Mouse (Mus musculus) 3134 (cell line): ENCODE data around the gene Gm8113.
"Not testable (repeated sequence)": the region's sequence is repeated elsewhere in the genome, so short reads cannot be mapped to it uniquely, and the experiment has no call there.

Source experiments
- DNase-seq: peaks from one replicate; pipeline ENCODE4 v3.0.0-alpha.2; 2011; ENCODE audit warnings: low spot score; ENCODE audit not compliant: insufficient read length; ENCODE audit errors: extremely low read depth

Gene Gm8113

GRCm38 (mm10) chr14:43924688-43925403 lies at the start of gene Gm8113:
Gm8113 (plus strand) TSS chr14:43925390.
- DNase-seq: peak; percentile 11

DNA sequence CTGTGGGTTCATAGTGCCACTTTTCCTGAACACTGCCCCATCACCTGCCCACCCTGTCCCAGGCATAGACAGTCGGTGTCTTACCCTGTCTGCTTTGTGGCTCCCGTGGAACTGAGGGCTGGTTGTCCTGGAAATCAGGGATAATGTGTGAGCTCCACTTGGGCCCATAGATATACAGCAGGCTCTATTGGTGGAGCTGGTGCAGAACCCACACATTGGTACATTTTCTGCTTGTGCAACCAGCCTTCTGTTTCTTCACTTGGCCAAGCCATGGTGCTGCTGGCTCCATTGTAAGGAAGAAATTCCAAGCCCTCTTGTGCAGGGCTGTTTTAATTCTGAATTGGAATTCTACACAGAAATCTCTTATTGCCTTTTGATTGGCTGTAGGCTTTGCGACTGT lies 49.8 kb upstream of the Gm8113 start, which contains the start of gene Ear1:
Gene Ear1, minus strand, starts transcription at position 101 of the 400 bp plus-strand sequence.
- not testable (repeated sequence) for DNase-seq

DNA sequence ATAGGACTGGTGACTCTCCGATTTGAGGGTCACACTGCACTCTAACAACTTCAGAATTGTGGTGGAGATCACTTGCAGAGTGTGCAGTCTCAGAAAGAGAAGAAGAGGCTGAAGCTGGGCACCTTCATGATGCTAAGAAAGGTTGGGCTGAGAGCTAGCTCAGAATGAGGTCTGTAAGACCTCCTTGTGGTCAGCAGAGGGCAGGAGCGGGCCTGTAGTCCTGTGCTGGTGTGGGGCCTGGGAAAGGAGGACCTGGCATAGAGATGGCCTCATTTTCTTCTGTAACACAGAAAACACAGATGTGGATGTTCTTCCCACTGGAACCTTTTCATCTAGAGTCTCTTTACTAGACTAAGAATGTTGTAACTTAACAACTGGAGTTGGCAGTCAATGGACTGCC lies 47.4 kb upstream of the Gm8113 start:
- DNase-seq: not testable (repeated sequence)

- DNase-seq: not testable (repeated sequence)
Observed at GRCm38 (mm10) chr14:43879966-43880545, 45.1 kb upstream of the Gm8113 start.

DNA sequence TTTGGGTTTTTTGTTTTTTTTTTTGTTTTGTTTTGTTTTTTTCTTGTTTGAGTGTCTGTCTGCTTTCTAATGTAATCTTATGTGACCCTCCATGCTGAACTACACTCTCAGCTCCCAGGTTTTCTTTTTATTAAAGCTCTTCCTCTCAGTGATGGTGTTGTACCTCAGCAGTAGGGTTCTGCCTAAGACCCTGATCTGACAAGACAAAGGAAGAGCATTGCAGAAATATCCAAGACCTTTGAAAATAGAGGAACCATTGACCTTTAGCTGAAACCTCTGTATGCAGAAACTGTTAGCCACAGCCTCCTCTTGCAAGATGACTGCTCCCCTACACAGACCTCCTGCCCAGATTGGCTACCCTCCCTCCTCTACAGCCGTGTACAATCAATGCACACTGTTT lies 39.0 kb upstream of the Gm8113 start:
- not testable (repeated sequence) for DNase-seq

DNA sequence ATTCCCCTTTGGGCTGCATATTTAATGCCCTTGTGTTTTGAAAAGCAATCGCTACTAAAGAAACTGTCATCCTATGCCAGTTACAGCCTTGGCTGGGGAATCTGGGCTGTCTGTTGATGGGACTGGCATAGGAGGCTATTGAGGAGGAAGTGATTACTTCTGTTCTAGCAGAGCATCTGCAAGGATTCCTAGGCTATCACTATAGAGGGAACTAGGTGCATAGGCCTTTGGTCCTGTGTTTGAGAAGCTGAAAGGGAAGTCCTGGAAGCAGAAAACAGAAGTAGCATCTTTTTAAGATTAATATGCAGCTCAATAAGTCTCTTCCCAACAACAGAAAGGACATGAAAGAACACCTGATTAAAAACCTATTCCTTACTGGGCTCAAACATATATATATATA lies 33.9 kb upstream of the Gm8113 start:
- DNase-seq: not testable (repeated sequence)

DNA sequence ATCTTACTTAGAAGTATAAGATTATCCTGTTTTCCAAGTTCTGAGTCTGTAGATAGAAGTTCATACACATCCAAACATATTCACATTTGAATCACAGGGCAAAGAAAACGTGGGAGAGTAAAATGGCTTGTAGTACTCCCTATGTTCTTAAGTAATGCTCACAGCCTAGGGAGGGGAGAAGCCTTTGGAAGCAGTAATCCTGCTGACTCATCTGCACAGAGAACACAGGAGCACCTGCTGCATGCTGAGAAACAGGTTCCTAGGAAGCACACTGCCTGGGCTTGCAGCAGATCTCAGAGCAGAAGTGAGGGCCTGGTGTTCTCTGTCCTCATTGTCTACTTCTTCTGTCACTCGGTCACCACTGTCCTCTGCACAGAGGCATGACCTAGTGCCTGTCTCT lies 29.8 kb upstream of the Gm8113 start:
- not testable (repeated sequence) for DNase-seq

- not testable (repeated sequence) for DNase-seq
Observed at GRCm38 (mm10) chr14:43898577-43898976, 26.6 kb upstream of the Gm8113 start.

DNA sequence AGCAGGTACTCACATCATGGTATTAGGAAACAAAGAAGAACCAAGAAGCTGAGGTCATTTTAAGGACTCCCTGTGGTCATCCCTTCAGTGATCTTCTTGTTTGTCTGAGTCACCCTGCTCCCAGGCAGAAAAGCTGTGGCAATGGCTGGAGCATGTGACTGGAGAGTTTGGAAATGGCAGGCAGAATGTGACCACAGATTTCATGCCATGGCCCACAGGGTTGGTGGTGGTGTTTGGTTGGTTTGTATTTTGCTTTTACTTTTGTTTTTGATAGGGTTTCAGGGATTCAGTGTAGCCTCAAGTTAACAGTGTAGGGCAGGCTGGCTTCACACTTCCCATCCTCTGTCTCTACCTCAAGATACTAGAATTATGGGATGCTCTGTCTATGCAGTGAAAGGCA lies 7.0 kb upstream of the Gm8113 start:
- not testable (repeated sequence) for DNase-seq

GRCm38 (mm10) chr14:43923459-43923858 lies 1.7 kb upstream of the Gm8113 start, which contains the start of gene Ear10:
Ear10 (minus strand) TSS chr14:43923559.
- not testable (repeated sequence) for DNase-seq

GRCm38 (mm10) chr14:43925404-43925950 lies 287 bp downstream of the Gm8113 start:
- DNase-seq: not testable (repeated sequence)

DNA sequence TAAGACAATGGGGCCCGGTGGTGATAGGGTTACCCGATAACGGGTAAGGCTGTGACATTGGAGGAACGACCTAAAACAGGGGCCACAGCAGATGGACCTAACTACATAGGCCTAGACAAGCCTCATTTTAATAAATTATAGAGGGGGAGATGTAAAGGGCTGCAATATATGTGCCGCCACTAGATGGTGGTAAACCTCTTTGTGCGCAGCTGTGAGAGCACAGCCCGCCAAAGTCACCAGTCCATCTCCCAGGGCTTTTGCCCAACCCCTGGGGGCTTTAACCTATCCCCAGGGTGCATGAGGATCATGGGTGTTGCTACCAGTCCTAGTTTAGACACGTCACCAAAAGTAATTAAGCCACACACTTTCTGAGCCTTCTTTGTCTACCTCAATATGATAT lies 7.8 kb downstream of the Gm8113 start:
- peak; percentile 32 for DNase-seq

DNA sequence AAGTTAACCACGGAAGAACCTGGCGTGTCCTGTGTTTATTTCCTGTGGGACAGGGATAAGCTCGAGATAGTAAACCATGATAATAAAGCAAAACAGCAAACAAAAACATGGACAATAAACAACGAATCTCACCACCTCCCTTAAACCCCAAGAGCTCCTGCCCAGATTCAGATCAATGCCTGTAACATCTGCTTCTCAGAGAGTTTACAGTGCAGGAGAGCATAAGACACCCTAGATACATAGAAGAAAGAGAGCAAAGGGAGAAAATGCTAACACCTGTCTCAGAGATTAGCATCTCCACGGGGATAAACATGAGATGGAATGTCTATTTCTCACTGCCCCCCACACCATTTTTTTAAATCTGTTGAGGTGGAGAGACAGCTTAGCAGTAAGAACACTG lies 8.2 kb downstream of the Gm8113 start:
- DNase-seq: not testable (repeated sequence)

- DNase-seq: not testable (repeated sequence)
Observed at GRCm38 (mm10) chr14:43953382-43953781, 28.2 kb downstream of the Gm8113 start.

GRCm38 (mm10) chr14:43955074-43955473 lies 29.9 kb downstream of the Gm8113 start:
- DNase-seq: not testable (repeated sequence)

DNA sequence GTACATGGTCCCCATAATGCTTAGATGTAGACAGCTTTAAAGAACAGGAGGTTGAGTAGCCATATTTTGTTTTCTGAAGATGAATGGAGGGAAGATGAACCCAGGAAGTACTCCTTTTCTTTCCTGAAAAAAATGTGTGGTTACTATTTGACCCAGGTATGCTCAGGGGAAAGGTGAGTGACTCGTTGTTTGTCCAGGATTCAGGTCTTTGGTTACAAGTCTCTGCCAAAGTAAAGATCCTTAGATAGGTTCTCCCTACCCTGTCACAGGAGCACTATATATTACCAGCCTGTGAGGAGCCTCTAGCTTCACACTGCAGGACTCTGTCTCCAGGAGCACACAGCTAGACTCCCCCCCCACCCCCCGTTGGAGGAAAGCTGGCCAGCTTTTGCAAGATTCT lies 31.6 kb downstream of the Gm8113 start, which contains the start of gene Ang5:
Gene Ang5, plus strand, starts transcription at position 301 of the 400 bp plus-strand sequence.
- not testable (repeated sequence) for DNase-seq
